8 mouse cellular contexts compared by ENCODE assay signal in the genomic region with DNA sequence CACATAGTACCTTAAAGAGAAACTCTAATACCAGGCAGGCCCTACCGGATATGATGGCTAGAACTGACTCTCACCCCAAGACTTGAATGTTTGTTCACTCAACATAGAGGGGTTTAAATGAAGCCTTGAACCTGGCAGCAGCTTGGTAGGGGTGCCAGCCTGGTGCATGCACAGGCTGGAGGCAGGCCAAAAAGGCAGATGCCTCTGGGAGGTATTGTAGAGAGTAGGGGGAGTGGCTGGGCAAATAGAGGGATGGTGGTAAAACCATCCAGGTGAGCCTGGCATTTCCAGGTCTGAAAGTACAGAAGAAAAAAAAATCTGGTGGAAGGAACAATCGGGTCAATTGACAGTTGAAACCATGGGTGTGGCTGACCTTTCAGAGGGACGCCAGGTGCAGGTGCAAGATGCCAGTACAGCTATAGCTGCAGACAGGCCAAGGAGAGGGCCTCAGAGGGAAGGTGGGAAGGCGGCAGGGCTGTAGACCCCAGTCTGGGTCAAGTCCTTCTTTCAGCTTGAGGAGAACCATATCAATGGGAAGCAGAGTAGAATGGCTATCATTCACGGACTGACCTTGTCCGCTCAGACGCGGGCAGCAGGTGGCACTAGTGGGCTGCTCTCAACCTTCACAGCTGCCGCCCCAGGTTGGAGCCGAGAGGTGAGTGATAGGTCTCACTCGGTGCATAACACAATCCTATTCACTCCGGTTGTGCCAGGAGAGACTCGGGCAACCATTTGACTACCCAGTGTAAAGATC. TPM values are rescaled to one million over a fixed set of nuclear protein-coding genes. Genes with fewer than 3 reads are reported as not detected.
DNase-seq lines count a peak whose midpoint lies in the region; ATAC-seq and TF ChIP-seq lines count a peak whose summit lies in the region.

No protein-coding gene starts in this region.

- ATAC-seq in liver, embryonic 13.5 days (ENCODE audit: low read depth) = peak; percentile 90
- peak; percentile 83 for ATAC-seq in stomach, postnatal 0 days (ENCODE audit: low FRiP score, low TSS enrichment)

- WGBS in heart, embryonic 10.5 days = 15% methylated on average over 13 of the region's 13 CpGs
- 16% methylated on average over 13 of the region's 13 CpGs for WGBS in liver, embryonic 13.5 days (ENCODE audit: insufficient replicate concordance)
- WGBS in stomach, postnatal 0 days = 15% methylated on average over 13 of the region's 13 CpGs

- H3K27me3 ChIP-seq in heart, embryonic 10.5 days (ENCODE audit: insufficient read depth, poor library complexity, severe bottlenecking) = peaks cover 53% of the 10 kb centered on the region
- peaks cover 62% of the 10 kb centered on the region for H3K27me3 ChIP-seq in liver, embryonic 13.5 days
- peaks cover 13% of the 10 kb centered on the region for H3K27me3 ChIP-seq in myocyte (ENCODE audit: control insufficient read depth, insufficient read depth, insufficient read length)
- no peaks in the 10 kb centered on the region for H3K27me3 ChIP-seq in stomach, postnatal 0 days (ENCODE audit: control insufficient read depth, insufficient read depth, low read length)

- TF ChIP-seq CTCF in stomach, postnatal 0 days (IDR thresholded peaks at IDR 0.05; ENCODE audit: low read depth) = peak; percentile 89

- DNase-seq in B cell, adult 2 months = peak; percentile 75 to 78
- peak; percentile 55 for DNase-seq in T-cell, adult 2 months (ENCODE audit: low spot score)
- peak; percentile 76 for DNase-seq in embryo, embryonic 10.5 days (ENCODE audit: low spot score)
- DNase-seq in heart, embryonic 10.5 days (ENCODE audit: low spot score) = peak; percentile 91
- DNase-seq in kidney, adult 9 months = peak; percentile 77
- peak; percentile 76 for DNase-seq in liver, embryonic 13.5 days
- peak; percentile 86 for DNase-seq in stomach, postnatal 0 days (ENCODE audit: low spot score)

- no peak for TF ChIP-seq POLR2A in myocyte (IDR thresholded peaks at IDR 0.05; ENCODE audit: insufficient read length, low read depth)

- H3K9me3 ChIP-seq in heart, embryonic 10.5 days = no peaks in the 10 kb centered on the region
- H3K9me3 ChIP-seq in liver, embryonic 13.5 days (replicated peaks) = no peaks in the 10 kb centered on the region
- no peaks in the 10 kb centered on the region for H3K9me3 ChIP-seq in stomach, postnatal 0 days (ENCODE audit: control insufficient read depth, low read length)

- H3K36me3 ChIP-seq in heart, embryonic 10.5 days = no peaks in the 10 kb centered on the region
- H3K36me3 ChIP-seq in liver, embryonic 13.5 days = no peaks in the 10 kb centered on the region
- H3K36me3 ChIP-seq in myocyte (ENCODE audit: control insufficient read depth, insufficient read depth) = no peaks in the 10 kb centered on the region
- H3K36me3 ChIP-seq in stomach, postnatal 0 days (ENCODE audit: control insufficient read depth, insufficient read depth, low read length) = no peaks in the 10 kb centered on the region

- no peak overlapping the region for H3ac ChIP-seq in myocyte (ENCODE audit: control insufficient read depth, insufficient read length)

- no peak for TF ChIP-seq EP300 in stomach, postnatal 0 days (optimal IDR thresholded peaks at IDR 0.05)

- H3K4me1 ChIP-seq in heart, embryonic 10.5 days = peaks cover 4% of the 10 kb centered on the region; the same call in 1 of the 2 replicates
- peaks cover 8% of the 10 kb centered on the region for H3K4me1 ChIP-seq in liver, embryonic 13.5 days (replicated peaks)
- no peaks in the 10 kb centered on the region for H3K4me1 ChIP-seq in stomach, postnatal 0 days (replicated peaks; ENCODE audit: control insufficient read depth, insufficient read depth)

- no peak overlapping the region for H3K9ac ChIP-seq in liver, embryonic 13.5 days
- no peak overlapping the region for H3K9ac ChIP-seq in stomach, postnatal 0 days (ENCODE audit: low read length)

- H3K4me2 ChIP-seq in liver, embryonic 13.5 days = peak overlapping the region; percentile 29
- H3K4me2 ChIP-seq in myocyte (ENCODE audit: low read depth) = peak overlapping the region; percentile 4
- H3K4me2 ChIP-seq in stomach, postnatal 0 days (replicated peaks; ENCODE audit: low read depth) = peak overlapping the region; percentile 37; the same call in 1 of the 2 replicates

- H3K79me2 ChIP-seq in myocyte (ENCODE audit: control insufficient read depth, insufficient read depth) = no peaks in the 10 kb centered on the region

- no peak overlapping the region for H3K27ac ChIP-seq in heart, embryonic 10.5 days
- no peak overlapping the region for H3K27ac ChIP-seq in liver, embryonic 13.5 days
- no peak overlapping the region for H3K27ac ChIP-seq in stomach, postnatal 0 days (replicated peaks)

- peak overlapping the region; percentile 35; the same call in 1 of the 2 replicates for H3K4me3 ChIP-seq in heart, embryonic 10.5 days
- H3K4me3 ChIP-seq in liver, embryonic 13.5 days (replicated peaks) = no peak overlapping the region
- no peak overlapping the region for H3K4me3 ChIP-seq in myocyte
- no peak overlapping the region for H3K4me3 ChIP-seq in stomach, postnatal 0 days (ENCODE audit: low read depth, low read length)

TF ChIP-seq in myocyte, 11 proteins besides CTCF, POLR2A, EP300 and RAD21:
- TF ChIP-seq MAX (IDR thresholded peaks at IDR 0.05; ENCODE audit: low read depth) (no peak), E2F4 (IDR thresholded peaks at IDR 0.05; ENCODE audit: insufficient read depth) (no peak), USF1 (IDR thresholded peaks at IDR 0.05; ENCODE audit: low read depth) (no peak), SRF (IDR thresholded peaks at IDR 0.05; ENCODE audit: control insufficient read depth, insufficient read length, low read depth) (no peak), POLR2AphosphoS2 (IDR thresholded peaks at IDR 0.05; ENCODE audit: insufficient read length, low read depth) (no peak), MYOD1 (IDR thresholded peaks at IDR 0.05; ENCODE audit: control insufficient read depth in 1 of 3, insufficient read length in 2 of 3, low read depth in 2 of 3) (peak in 2 of 3 experiments; percentile 1 to 3), CEBPB (IDR thresholded peaks at IDR 0.05; ENCODE audit: insufficient read depth, poor library complexity, severe bottlenecking) (no peak)

RNA-seq across cellular contexts. Expression of a gene that starts 9.8 kb away (rescaled TPM):
- polyA plus RNA-seq in heart, embryonic 10.5 days (2016; fragmentation: Nextera tagmentation; extraction: Ambion mirVana) = 52.4 and 54.9 TPM in 2 replicates
- polyA plus RNA-seq in liver, embryonic 13.5 days (2015; fragmentation: Nextera tagmentation; extraction: Ambion mirVana) = 62.5 and 64.3 TPM in 2 replicates
- 39.2 TPM for polyA plus RNA-seq in myocyte (2012; fragmentation: generic; extraction: Trizol)
- 61.5 and 65.8 TPM in 2 replicates for polyA plus RNA-seq in stomach, postnatal 0 days (2015; fragmentation: Nextera tagmentation; extraction: Ambion mirVana)

RNA-seq across cellular contexts. Expression of a gene that starts 25.0 kb away (rescaled TPM):
- polyA plus RNA-seq in heart, embryonic 10.5 days (2016; fragmentation: Nextera tagmentation; extraction: Ambion mirVana) = 5.3 and 9.0 TPM in 2 replicates
- polyA plus RNA-seq in liver, embryonic 13.5 days (2015; fragmentation: Nextera tagmentation; extraction: Ambion mirVana) = 4.4 and 4.6 TPM in 2 replicates
- polyA plus RNA-seq in myocyte (2012; fragmentation: generic; extraction: Trizol) = 9.1 TPM
- polyA plus RNA-seq in stomach, postnatal 0 days (2015; fragmentation: Nextera tagmentation; extraction: Ambion mirVana) = 3.6 and 5.6 TPM in 2 replicates

RNA-seq across cellular contexts. Expression of a gene that starts 49.9 kb away (rescaled TPM):
- not detected in 2 replicates for polyA plus RNA-seq in heart, embryonic 10.5 days (2016; fragmentation: Nextera tagmentation; extraction: Ambion mirVana)
- not detected in 2 replicates for polyA plus RNA-seq in liver, embryonic 13.5 days (2015; fragmentation: Nextera tagmentation; extraction: Ambion mirVana)
- not detected for polyA plus RNA-seq in myocyte (2012; fragmentation: generic; extraction: Trizol)
- polyA plus RNA-seq in stomach, postnatal 0 days (2015; fragmentation: Nextera tagmentation; extraction: Ambion mirVana) = not detected in 2 replicates
